Mouse (Mus musculus) bone marrow, adult 2 months (tissue): Measurements from ENCODE around the gene Plcl2. TPM values are rescaled to one million over a fixed set of nuclear protein-coding genes. Genes with fewer than 3 reads are reported as not detected.
"Not testable (repeated sequence)": the region's sequence is repeated elsewhere in the genome, so short reads cannot be mapped to it uniquely, and the experiment has no call there.

Experiments
- H3K27ac ChIP-seq: fragments of 200-500 bp; 2 replicates; pipeline ENCODE4 v1.5.1; 2012; ENCODE audit warnings: low read depth, mild to moderate bottlenecking, control low read depth, inconsistent platforms, low read length; ENCODE audit not compliant: control insufficient read depth, poor library complexity, insufficient read depth
- H3K4me1 ChIP-seq: fragments of 200-500 bp; 2 replicates; pipeline ENCODE4 v1.6.1; 2011; ENCODE audit warnings: low read length; ENCODE audit not compliant: control insufficient read depth, insufficient read depth
- H3K4me3 ChIP-seq: fragments of 200-500 bp; replicated peaks from 2 replicates; pipeline ENCODE3; 2011; ENCODE audit warnings: mild to moderate bottlenecking, low read depth, low read length, control low read depth; ENCODE audit not compliant: control insufficient read depth
- CTCF ChIP-seq: fragments of 200-500 bp; IDR thresholded peaks from 2 replicates; pipeline ENCODE4 v1.5.1; 2011; ENCODE audit warnings: low read length, control low read depth; ENCODE audit not compliant: control insufficient read depth, insufficient read depth
- POLR2A ChIP-seq: fragments of 200-500 bp; IDR thresholded peaks from 2 replicates; pipeline ENCODE4 v1.6.1; 2011; ENCODE audit warnings: low read depth, mild to moderate bottlenecking, control low read depth, low read length, borderline replicate concordance; ENCODE audit not compliant: control insufficient read depth
- WGBS: fragments of 180-500 bp; shearing (Covaris S2); methylation state at CpG from one replicate; pipeline ENCODE4 v1.1.7; 2018; 5-methylcytosine and 5-hydroxymethylcytosine counted together
- polyA plus RNA-seq: library from polyadenylated mRNA; stranded (reverse); fragments of >200 nt; gene quantifications from 2 replicates; pipeline ENCODE4 v1.2.4, GENCODE M21; 2011; ENCODE audit warnings: low replicate concordance; ENCODE audit not compliant: missing spikeins, insufficient read depth, insufficient read length

Plcl2 gene
- polyA plus RNA-seq, 1 experiment = 33.4 TPM

DNA sequence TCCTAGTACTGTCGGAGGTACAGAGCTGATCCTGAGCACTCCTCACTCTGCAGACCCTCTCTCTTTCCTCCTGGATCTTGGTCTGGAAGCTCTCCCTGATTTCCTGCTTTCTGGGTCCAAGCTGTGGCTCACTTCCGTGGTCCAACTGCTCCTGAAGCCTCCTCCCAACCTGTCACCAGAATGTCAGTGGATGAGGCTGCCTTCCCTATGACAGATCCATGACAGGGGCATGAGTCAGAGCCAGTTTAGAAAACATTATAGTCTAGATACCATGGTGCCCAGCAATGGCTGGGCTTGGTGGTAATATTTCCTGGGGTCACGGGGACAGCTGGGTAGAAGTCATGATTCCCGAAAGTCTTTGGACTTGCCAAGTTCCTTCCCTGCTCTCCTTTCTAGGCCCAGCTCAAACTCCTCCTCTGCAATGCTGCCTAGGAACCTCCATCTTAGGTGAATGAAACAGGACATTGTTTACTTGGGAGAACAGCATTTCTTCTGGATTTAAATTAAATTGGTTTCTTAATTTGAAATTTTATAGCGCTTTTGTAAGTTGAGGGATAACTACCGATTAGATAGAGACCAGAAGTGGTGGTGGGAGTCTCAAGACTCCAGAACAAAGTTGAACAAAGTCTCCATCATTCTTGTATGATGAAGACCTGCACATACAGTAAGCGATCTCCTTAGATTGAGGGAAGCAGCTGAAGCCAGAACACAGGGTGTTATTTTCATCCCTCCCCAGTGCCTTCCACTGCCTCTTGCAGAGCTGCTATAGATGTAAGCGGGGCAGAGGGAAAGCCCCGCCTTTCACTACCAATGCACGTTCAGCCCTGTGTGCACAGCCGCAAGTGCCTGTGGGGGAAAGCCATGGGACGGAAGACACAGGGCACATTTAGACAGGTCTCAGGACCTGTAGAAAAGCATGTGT lies 170.7 kb downstream of the Plcl2 start:
- Histone ChIP-seq H3K4me3 (no peak overlapping the region), H3K27ac (no peak overlapping the region), H3K4me1 (peaks cover 3% of the 10 kb centered on the region)
- 93% methylated on average over 12 of the region's 12 CpGs for WGBS
- TF ChIP-seq CTCF = no peak
- no peak for TF ChIP-seq POLR2A

DNA sequence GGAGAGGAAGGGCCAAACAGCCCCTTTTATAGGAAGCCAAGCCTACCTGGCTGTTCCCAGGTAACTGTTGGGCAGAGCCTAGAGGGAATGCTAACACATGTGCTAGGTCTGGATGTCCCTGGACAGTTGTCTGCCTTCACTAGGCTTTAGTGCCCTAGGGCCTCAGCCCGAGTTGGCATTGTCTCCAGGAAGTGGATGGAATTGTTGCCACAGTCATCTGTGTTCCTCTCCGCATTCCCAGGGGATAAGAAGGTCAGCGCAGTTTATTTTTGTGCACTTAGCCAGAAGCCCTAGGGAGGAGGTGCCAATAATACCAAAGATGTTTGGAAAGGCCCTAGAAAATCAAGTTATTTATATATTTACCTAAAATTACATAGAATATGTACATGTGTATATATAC lies 173.5 kb downstream of the Plcl2 start:
- Histone ChIP-seq H3K4me3 (no peak overlapping the region), H3K4me1 (0 out of 2 replicates have a peak, but pooled peaks cover 1% of the 10 kb centered on the region), H3K27ac (no peak overlapping the region)
- 90% methylated on average over 3 of the region's 3 CpGs for WGBS
- TF ChIP-seq POLR2A (no peak), CTCF (no peak)

DNA sequence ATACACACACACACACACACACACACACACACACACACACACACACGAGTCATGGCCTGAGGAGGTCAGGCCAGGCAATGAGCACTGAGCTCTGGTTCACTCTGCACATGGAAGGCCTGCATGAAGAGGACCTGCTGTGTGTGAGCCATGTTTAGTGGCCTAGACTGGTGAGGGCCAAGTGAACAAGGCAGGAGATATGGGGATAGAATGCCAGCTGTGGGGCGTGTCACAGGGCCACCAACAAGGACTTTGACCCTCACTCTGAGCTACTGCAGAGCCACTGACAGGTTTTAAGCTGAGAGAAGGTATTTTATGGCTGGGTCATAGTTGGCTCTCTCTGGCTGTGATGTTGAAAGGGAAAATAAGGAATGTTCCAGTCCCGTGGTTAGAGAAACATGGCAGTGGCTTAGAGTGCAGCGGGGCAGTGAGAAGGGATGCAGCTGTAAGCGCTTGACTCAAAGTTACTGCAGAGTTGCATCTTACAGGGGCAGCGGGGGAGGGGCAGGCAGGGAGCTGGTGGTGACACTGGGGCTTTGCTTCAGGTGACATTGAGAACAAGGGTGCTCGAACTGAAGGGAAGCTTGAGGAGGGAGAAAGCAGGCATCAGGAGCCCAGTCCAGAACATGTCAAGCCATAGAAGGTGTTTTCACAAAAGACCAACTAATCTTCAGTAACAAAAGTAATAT lies 175.9 kb downstream of the Plcl2 start:
- Histone ChIP-seq H3K27ac (no peak overlapping the region), H3K4me1 (no peaks in the 10 kb centered on the region), H3K4me3 (no peak overlapping the region)
- TF ChIP-seq POLR2A (no peak), CTCF (no peak)
- 85% methylated on average over 7 of the region's 7 CpGs for WGBS

DNA sequence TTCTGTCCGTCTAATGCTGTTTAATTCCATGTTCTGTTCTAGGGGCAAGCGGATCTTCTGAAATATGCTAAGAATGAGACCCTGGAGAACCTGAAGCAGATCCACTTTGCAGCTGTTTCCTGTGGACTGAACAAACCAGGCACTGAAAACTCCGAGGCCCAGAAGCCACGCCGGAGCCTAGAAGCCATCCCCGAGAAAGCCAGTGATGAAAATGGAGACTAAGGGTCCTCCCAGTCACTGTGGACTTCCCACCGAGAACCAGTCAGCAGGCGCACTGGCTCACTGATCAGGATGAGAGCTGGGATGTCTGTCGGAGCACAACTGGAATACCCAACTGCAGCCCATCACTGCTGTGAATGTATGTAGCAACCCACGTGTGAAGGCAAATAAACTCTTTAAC lies 178.5 kb downstream of the Plcl2 start:
- Histone ChIP-seq H3K27ac (no peak overlapping the region), H3K4me1 (no peaks in the 10 kb centered on the region), H3K4me3 (no peak overlapping the region)
- WGBS = 95% methylated on average over 10 of the region's 10 CpGs
- TF ChIP-seq POLR2A = no peak

DNA sequence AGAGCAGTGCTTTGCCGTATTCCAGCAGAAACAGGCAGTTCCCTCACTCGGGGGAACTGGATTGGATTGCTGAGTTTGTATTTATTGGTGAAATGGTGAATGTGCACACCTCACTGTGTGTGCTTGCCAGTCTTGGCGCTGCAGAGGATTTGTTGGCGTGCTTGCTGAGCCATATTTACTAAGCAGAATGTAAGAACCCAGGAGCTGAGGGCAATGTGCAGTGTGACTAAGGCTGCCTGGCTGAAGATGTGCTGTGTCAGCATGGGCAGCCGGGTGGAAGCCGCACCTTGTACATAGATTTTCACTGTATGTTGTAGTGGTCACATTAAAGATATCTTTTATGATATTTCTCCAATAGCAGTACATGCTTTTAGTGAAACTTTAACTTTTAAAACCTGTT lies 178.9 kb downstream of the Plcl2 start:
- 90% methylated on average over 6 of the region's 6 CpGs for WGBS
- no peak for TF ChIP-seq POLR2A
- TF ChIP-seq CTCF = no peak
- Histone ChIP-seq H3K4me3 (no peak overlapping the region), H3K27ac (no peak overlapping the region), H3K4me1 (no peaks in the 10 kb centered on the region)

DNA sequence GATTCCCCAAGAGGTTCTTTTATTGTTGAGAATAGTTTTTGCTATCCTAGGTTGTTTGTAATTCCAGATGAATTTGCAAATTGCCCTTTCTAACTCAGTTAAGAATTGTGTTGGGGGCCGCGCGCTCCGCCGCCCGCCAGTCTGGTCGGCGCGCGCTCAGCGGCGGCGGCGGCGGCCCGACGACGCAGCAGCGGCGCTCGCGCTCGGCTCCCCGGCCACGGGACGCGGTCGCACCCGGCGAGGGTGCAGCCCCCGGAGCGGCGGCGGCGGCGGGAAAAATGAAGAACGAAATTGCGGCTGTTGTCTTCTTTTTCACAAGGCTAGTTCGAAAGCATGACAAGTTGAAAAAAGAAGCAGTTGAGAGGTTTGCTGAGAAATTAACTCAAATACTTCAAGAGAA lies 189.2 kb downstream of the Plcl2 start:
- not testable (repeated sequence) for H3K27ac ChIP-seq, H3K4me3 ChIP-seq

DNA sequence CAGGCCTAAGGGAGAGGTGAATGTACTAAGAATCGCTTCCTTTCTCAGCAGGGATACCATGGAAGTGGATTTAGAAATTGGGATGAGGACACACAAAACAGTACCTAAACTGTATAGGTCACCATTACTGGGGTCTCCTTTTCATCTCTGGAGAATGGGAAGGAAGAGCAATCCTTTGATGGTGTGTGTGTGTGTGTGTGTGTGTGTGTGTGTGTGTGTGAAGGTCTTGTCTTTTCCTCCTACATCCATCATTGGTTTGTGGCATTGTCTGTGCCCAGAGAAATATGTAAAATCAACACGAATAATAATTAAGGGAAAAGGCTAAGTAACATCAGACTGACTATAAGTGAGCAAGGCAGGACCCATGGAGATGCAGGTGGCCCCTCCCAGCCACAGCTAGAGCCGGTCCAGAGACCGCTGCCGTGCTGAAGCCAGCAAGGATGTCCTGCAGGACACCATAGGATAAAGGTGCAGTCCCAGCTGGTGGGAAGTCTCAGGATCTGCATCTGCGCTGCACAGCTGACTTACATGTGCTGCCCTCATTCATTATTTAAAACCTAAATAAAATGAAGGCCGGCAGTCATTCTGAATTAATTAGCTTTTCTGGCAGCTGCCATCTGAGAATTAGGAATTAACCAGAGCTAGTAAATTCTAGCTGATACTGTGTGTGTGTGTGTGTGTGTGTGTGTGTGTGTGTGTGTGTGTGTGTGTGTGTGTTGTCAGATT lies 201.5 kb downstream of the Plcl2 start:
- H3K27ac ChIP-seq = no peak overlapping the region
- no peaks in the 10 kb centered on the region for H3K4me1 ChIP-seq
- TF ChIP-seq CTCF (no peak), POLR2A (no peak)
- H3K4me3 ChIP-seq = no peak overlapping the region
- WGBS = 84% methylated on average over 7 of the region's 7 CpGs

More for the DNA sequence above, 189.2 kb downstream of the Plcl2 start:
- not testable (repeated sequence) for H3K4me1 ChIP-seq
- 3% methylated on average over 39 of the region's 39 CpGs for WGBS

DNA sequence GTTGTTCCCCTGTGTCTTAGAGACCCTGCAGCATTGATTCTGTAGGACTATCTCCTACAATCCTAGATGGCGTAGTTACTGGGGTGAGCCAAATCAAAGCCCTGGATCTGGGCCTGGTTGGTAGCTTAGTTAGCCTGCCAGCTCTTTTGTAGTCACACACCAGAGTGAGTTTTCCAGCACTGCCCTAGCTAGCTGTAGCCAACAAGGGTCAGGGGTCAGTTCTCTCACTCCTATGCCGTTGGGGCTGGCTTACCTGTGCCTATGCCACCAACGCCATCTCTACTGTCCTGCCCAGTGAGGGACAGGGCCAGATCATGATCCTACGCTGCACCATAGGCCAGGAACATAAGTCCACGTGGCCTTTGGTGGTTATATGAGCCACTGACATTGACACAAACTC lies 208.4 kb downstream of the Plcl2 start:
- no peak overlapping the region for H3K27ac ChIP-seq
- TF ChIP-seq POLR2A = no peak
- no peak for TF ChIP-seq CTCF
- no peaks in the 10 kb centered on the region for H3K4me1 ChIP-seq
- WGBS = 78% methylated on average over 5 of the region's 5 CpGs
- no peak overlapping the region for H3K4me3 ChIP-seq
